16 mouse cellular contexts compared by ENCODE assay signal in genomic region chr4:148971613-148972242, GRCm38 (mm10).
DNase-seq lines count a peak whose midpoint lies in the region; ATAC-seq and TF ChIP-seq lines count a peak whose summit lies in the region.
"Had no signal": no experiment of that assay in that cellular context is flagged by ENCODE, and none has a peak within 500 bp of the region (broad histone marks: within the 10 kb centered on the region; RNA-seq: fewer than 3 reads in every experiment).

No protein-coding gene starts in this region.

- no peaks in the 10 kb centered on the region for H3K27me3 ChIP-seq in heart, embryonic 11.5 days (ENCODE audit: control insufficient read depth, insufficient read depth, low read length)
- H3K27me3 ChIP-seq in liver, adult 2 months (ENCODE audit: control insufficient read depth, insufficient read depth, low read length) = no peaks in the 10 kb centered on the region
- no peaks in the 10 kb centered on the region for H3K27me3 ChIP-seq in liver, postnatal 0 days (ENCODE audit: insufficient read depth, low read length)
- no peaks in the 10 kb centered on the region for H3K27me3 ChIP-seq in neural tube, embryonic 13.5 days
- H3K27me3 ChIP-seq in stomach, embryonic 16.5 days (ENCODE audit: control insufficient read depth, insufficient read depth, low read length) = no peaks in the 10 kb centered on the region
- H3K27me3 ChIP-seq: forebrain, embryonic 13.5 days; hindbrain, embryonic 12.5 days; stomach, embryonic 15.5 days had no signal

- no peaks in the 10 kb centered on the region for H3K79me2 ChIP-seq in liver, adult 2 months (ENCODE audit: control insufficient read depth, insufficient read depth, low read length)

- H3K4me2 ChIP-seq in heart, embryonic 11.5 days = no peak overlapping the region
- no peak overlapping the region for H3K4me2 ChIP-seq in liver, postnatal 0 days (ENCODE audit: low read depth, low read length)
- H3K4me2 ChIP-seq in neural tube, embryonic 13.5 days = no peak overlapping the region
- no peak overlapping the region for H3K4me2 ChIP-seq in stomach, embryonic 16.5 days (ENCODE audit: low read depth, low read length)
- H3K4me2 ChIP-seq: forebrain, embryonic 13.5 days; hindbrain, embryonic 12.5 days; stomach, embryonic 15.5 days had no signal

- no peak overlapping the region for H3K4me3 ChIP-seq in heart, embryonic 11.5 days (ENCODE audit: low read depth, low read length)
- H3K4me3 ChIP-seq in liver, adult 2 months (ENCODE audit: insufficient read depth, low read depth, low read length) = no peak overlapping the region
- H3K4me3 ChIP-seq in liver, postnatal 0 days (ENCODE audit: low read depth, low read length) = no peak overlapping the region
- no peak overlapping the region for H3K4me3 ChIP-seq in neural tube, embryonic 13.5 days
- no peak overlapping the region for H3K4me3 ChIP-seq in stomach, embryonic 16.5 days (replicated peaks; ENCODE audit: low read length)
- H3K4me3 ChIP-seq: forebrain, embryonic 13.5 days; hindbrain, embryonic 12.5 days; myocyte; stomach, embryonic 15.5 days had no signal

- no peak for TF ChIP-seq POLR2A in liver, adult 2 months (IDR thresholded peaks at IDR 0.05; ENCODE audit: extremely low read depth, insufficient read depth, low read length)

- no peaks in the 10 kb centered on the region for H3K9me3 ChIP-seq in heart, embryonic 11.5 days (replicated peaks; ENCODE audit: control insufficient read depth, low read length)
- H3K9me3 ChIP-seq in liver, postnatal 0 days (ENCODE audit: low read length) = no peaks in the 10 kb centered on the region
- H3K9me3 ChIP-seq in neural tube, embryonic 13.5 days = no peaks in the 10 kb centered on the region
- H3K9me3 ChIP-seq in stomach, embryonic 16.5 days (replicated peaks; ENCODE audit: control insufficient read depth, low read length) = no peaks in the 10 kb centered on the region
- H3K9me3 ChIP-seq: forebrain, embryonic 13.5 days; hindbrain, embryonic 12.5 days; stomach, embryonic 15.5 days had no signal

- H3K27ac ChIP-seq in heart, embryonic 11.5 days (ENCODE audit: low read depth, low read length) = no peak overlapping the region
- H3K27ac ChIP-seq in liver, adult 2 months (replicated peaks; ENCODE audit: insufficient read depth, low read depth, low read length) = no peak overlapping the region
- no peak overlapping the region for H3K27ac ChIP-seq in liver, postnatal 0 days (ENCODE audit: low read depth)
- H3K27ac ChIP-seq in neural tube, embryonic 13.5 days (replicated peaks) = 0 out of 2 replicates have a peak overlapping the region, but pooled peaks have one; percentile 11
- peak overlapping the region; percentile 25 for H3K27ac ChIP-seq in stomach, embryonic 16.5 days (ENCODE audit: low read length)
- H3K27ac ChIP-seq: forebrain, embryonic 13.5 days; hindbrain, embryonic 12.5 days; stomach, embryonic 15.5 days had no signal

- no peak for DNase-seq in heart, postnatal 25 days (ENCODE audit: low spot score)
- peak; percentile 26 for DNase-seq in liver, adult 2 months (ENCODE audit: extremely low read depth, low read depth, low spot score)
- DNase-seq in liver, postnatal 0 days = no peak
- no peak for DNase-seq in neural tube, embryonic 10.5 days (ENCODE audit: extremely low spot score, low spot score)
- no peak for DNase-seq in embryo, embryonic 9.5 days (ENCODE audit: extremely low spot score)
- DNase-seq: cerebellum, adult 8-10 months; embryo, embryonic 11 days; gastrocnemius, postnatal 25 days had no signal

- WGBS in heart, embryonic 11.5 days (ENCODE audit: insufficient replicate concordance) = 62% methylated on average over 3 of the region's 3 CpGs
- 29% methylated on average over 3 of the region's 3 CpGs for WGBS in liver, adult 2 months
- 66% methylated on average over 3 of the region's 3 CpGs for WGBS in liver, postnatal 0 days (ENCODE audit: insufficient replicate concordance)
- WGBS in neural tube, embryonic 13.5 days = 58% methylated on average over 3 of the region's 3 CpGs
- 57% methylated on average over 3 of the region's 3 CpGs for WGBS in stomach, embryonic 16.5 days

- intact Hi-C loops in heart, postnatal 25 days (cut with DNase I) = no loop called here

- no peak for TF ChIP-seq EP300 in liver, postnatal 0 days (IDR thresholded peaks at IDR 0.05; ENCODE audit: low read depth)

- no peak for TF ChIP-seq CTCF in liver, adult 2 months (IDR thresholded peaks at IDR 0.05; ENCODE audit: low read depth, low read length)
- no peak for TF ChIP-seq CTCF in liver, postnatal 0 days (IDR thresholded peaks at IDR 0.05; ENCODE audit: low read depth)

- H3K4me1 ChIP-seq in heart, embryonic 11.5 days (ENCODE audit: control insufficient read depth, insufficient read depth, low read length) = peaks cover 51% of the 10 kb centered on the region
- no peaks in the 10 kb centered on the region for H3K4me1 ChIP-seq in liver, adult 2 months (ENCODE audit: control insufficient read depth, insufficient read depth, low read length)
- peaks cover 10% of the 10 kb centered on the region for H3K4me1 ChIP-seq in liver, postnatal 0 days (ENCODE audit: insufficient read depth)
- H3K4me1 ChIP-seq in neural tube, embryonic 13.5 days (replicated peaks) = peaks cover 83% of the 10 kb centered on the region
- H3K4me1 ChIP-seq in stomach, embryonic 16.5 days (ENCODE audit: control insufficient read depth, insufficient read depth, low read length) = peaks cover 40% of the 10 kb centered on the region

- 0 out of 2 replicates have a peak overlapping the region, but pooled peaks have one; percentile 22 for H3K9ac ChIP-seq in heart, embryonic 11.5 days (ENCODE audit: low read depth, low read length)
- H3K9ac ChIP-seq in liver, adult 2 months (ENCODE audit: low read depth, low read length) = no peak overlapping the region
- no peak overlapping the region for H3K9ac ChIP-seq in liver, postnatal 0 days (replicated peaks)
- no peak overlapping the region for H3K9ac ChIP-seq in neural tube, embryonic 13.5 days
- peak overlapping the region; percentile 36; the same call in 1 of the 2 replicates for H3K9ac ChIP-seq in stomach, embryonic 16.5 days (ENCODE audit: low read length)
- H3K9ac ChIP-seq: forebrain, embryonic 13.5 days; hindbrain, embryonic 12.5 days; stomach, embryonic 15.5 days had no signal

- H3K36me3 ChIP-seq in heart, embryonic 11.5 days (ENCODE audit: control insufficient read depth, insufficient read depth, low read length) = no peaks in the 10 kb centered on the region; the same call in 1 of the 2 replicates
- peaks cover 5% of the 10 kb centered on the region; the same call in 1 of the 2 replicates for H3K36me3 ChIP-seq in liver, adult 2 months (ENCODE audit: control insufficient read depth, insufficient read depth, low read length)
- 0 out of 2 replicates have a peak, but pooled peaks cover 7% of the 10 kb centered on the region for H3K36me3 ChIP-seq in liver, postnatal 0 days (replicated peaks; ENCODE audit: insufficient read depth, low read length)
- no peaks in the 10 kb centered on the region for H3K36me3 ChIP-seq in neural tube, embryonic 13.5 days
- no peaks in the 10 kb centered on the region for H3K36me3 ChIP-seq in stomach, embryonic 16.5 days (ENCODE audit: control insufficient read depth, insufficient read depth, low read length)
- H3K36me3 ChIP-seq: hindbrain, embryonic 12.5 days; stomach, embryonic 15.5 days had no signal

- ATAC-seq in heart, embryonic 11.5 days (replicated peaks; ENCODE audit: insufficient number of reproducible peaks, low FRiP score, low TSS enrichment) = no peak
- no peak for ATAC-seq in liver, postnatal 0 days
- ATAC-seq in neural tube, embryonic 13.5 days (ENCODE audit: low read depth) = no peak
- no peak for ATAC-seq in stomach, embryonic 16.5 days (ENCODE audit: insufficient read depth, low FRiP score)
- ATAC-seq: activated CD4-positive, CD25-positive, alpha-beta regulatory T cell, adult 4 months; forebrain, embryonic 13.5 days had no signal

Comparison
In these comparisons a context has a peak if more than half of its experiments do, and no peak if none do; other contexts are left out.
1. H3K27ac ChIP-seq: peak in neural tube, embryonic 13.5 days (single experiment) and stomach, embryonic 16.5 days (single experiment); none in heart, embryonic 11.5 days (single experiment), liver, adult 2 months (single experiment) and liver, postnatal 0 days (single experiment).
2. H3K9ac ChIP-seq: peak in heart, embryonic 11.5 days (single experiment) and stomach, embryonic 16.5 days (single experiment); none in liver, adult 2 months (single experiment), liver, postnatal 0 days (single experiment) and neural tube, embryonic 13.5 days (single experiment).